Mouse (Mus musculus) midbrain, embryonic 14.5 days (tissue): Measurements from ENCODE around the gene H2al1b. TPM values are rescaled to one million over a fixed set of nuclear protein-coding genes. Genes with fewer than 3 reads are reported as not detected.
"Not testable (repeated sequence)": the region's sequence is repeated elsewhere in the genome, so short reads cannot be mapped to it uniquely, and the experiment has no call there.

ENCODE experiments used
- ATAC-seq: fragments of 200-750 bp; cut with Nextera tagmentation; 2 replicates; pipeline ENCODE4 v1.8.0; 2017; ENCODE audit warnings: moderate number of reproducible peaks, moderate library complexity; ENCODE audit not compliant: low FRiP score, low TSS enrichment
- DNase-seq: peaks from one replicate; pipeline ENCODE4 v3.0.0-alpha.2; 2015
- H3K27ac ChIP-seq: fragments of 300-500 bp; sonication (generic); replicated peaks from 2 replicates; pipeline ENCODE4 v1.5.1; 2014; ENCODE audit warnings: mild to moderate bottlenecking, low read depth, low read length, moderate library complexity
- H3K27me3 ChIP-seq: fragments of 300-500 bp; sonication (generic); 2 replicates; pipeline ENCODE4 v1.6.1; 2014; ENCODE audit warnings: low read length, control low read depth, mixed read lengths; ENCODE audit not compliant: control insufficient read depth, insufficient read depth
- H3K36me3 ChIP-seq: fragments of 300-500 bp; sonication (generic); 2 replicates; pipeline ENCODE4 v1.6.1; 2014; ENCODE audit warnings: low read length, control low read depth; ENCODE audit not compliant: control insufficient read depth, insufficient read depth
- H3K4me1 ChIP-seq: fragments of 300-500 bp; sonication (generic); 2 replicates; pipeline ENCODE4 v1.6.1; 2014; ENCODE audit warnings: mild to moderate bottlenecking, antibody characterized with exemption, low read length, control low read depth; ENCODE audit not compliant: control insufficient read depth, insufficient read depth
- H3K4me2 ChIP-seq: fragments of 300-500 bp; sonication (generic); 2 replicates; pipeline ENCODE4 v1.6.1; 2014; ENCODE audit warnings: mild to moderate bottlenecking, low read length, moderate library complexity
- H3K4me3 ChIP-seq: fragments of 300-500 bp; sonication (generic); replicated peaks from 2 replicates; pipeline ENCODE4 v1.5.1; 2014; ENCODE audit warnings: low read depth, low read length
- H3K9ac ChIP-seq: fragments of 300-500 bp; sonication (generic); replicated peaks from 2 replicates; pipeline ENCODE4 v1.6.1; 2014; ENCODE audit warnings: mild to moderate bottlenecking, low read length, moderate library complexity
- H3K9me3 ChIP-seq: fragments of 300-500 bp; sonication (generic); 2 replicates; pipeline ENCODE4 v1.6.1; 2016; ENCODE audit warnings: low read length, control low read depth, mixed read lengths; ENCODE audit not compliant: control insufficient read depth
- WGBS: fragments of 180-500 bp; shearing (Covaris S2); extraction: QIAGEN DNeasy Blood & Tissue Kit; methylation state at CpG from one replicate; pipeline ENCODE4 v1.1.7; 2014; 5-methylcytosine and 5-hydroxymethylcytosine counted together
- polyA plus RNA-seq: library from polyadenylated mRNA; unstranded; fragments of >200 nt; fragmentation: Nextera tagmentation; extraction: Ambion mirVana; gene quantifications from 2 replicates; pipeline ENCODE4 v1.2.1, GENCODE M21; 2014

Gene H2al1b
- not detected in 2 replicates for polyA plus RNA-seq

- not testable (repeated sequence) for H3K9me3 ChIP-seq, H3K27ac ChIP-seq, ATAC-seq, H3K4me1 ChIP-seq, H3K4me2 ChIP-seq, H3K9ac ChIP-seq, H3K36me3 ChIP-seq, H3K4me3 ChIP-seq, H3K27me3 ChIP-seq, DNase-seq
- WGBS = 97% methylated on average over 1 of the region's 3 CpGs
Measured at GRCm38 (mm10) chrX:11302132-11302531, at the start of gene H2al1b. Gene H2al1b, plus strand, starts transcription at chrX:11302432.

- H3K4me2 ChIP-seq = no peak overlapping the region
- no peak overlapping the region for H3K9ac ChIP-seq
- ATAC-seq (no peak), DNase-seq (no peak)
- no peaks in the 10 kb centered on the region for H3K27me3 ChIP-seq
- H3K9me3 ChIP-seq = no peaks in the 10 kb centered on the region
- no peaks in the 10 kb centered on the region for H3K4me1 ChIP-seq
- H3K27ac ChIP-seq = no peak overlapping the region
- no peaks in the 10 kb centered on the region for H3K36me3 ChIP-seq
- WGBS = 75% methylated on average over 5 of the region's 5 CpGs
- H3K4me3 ChIP-seq = no peak overlapping the region
Measured at GRCm38 (mm10) chrX:11254062-11254461, 48.2 kb upstream of the H2al1b start.

DNA sequence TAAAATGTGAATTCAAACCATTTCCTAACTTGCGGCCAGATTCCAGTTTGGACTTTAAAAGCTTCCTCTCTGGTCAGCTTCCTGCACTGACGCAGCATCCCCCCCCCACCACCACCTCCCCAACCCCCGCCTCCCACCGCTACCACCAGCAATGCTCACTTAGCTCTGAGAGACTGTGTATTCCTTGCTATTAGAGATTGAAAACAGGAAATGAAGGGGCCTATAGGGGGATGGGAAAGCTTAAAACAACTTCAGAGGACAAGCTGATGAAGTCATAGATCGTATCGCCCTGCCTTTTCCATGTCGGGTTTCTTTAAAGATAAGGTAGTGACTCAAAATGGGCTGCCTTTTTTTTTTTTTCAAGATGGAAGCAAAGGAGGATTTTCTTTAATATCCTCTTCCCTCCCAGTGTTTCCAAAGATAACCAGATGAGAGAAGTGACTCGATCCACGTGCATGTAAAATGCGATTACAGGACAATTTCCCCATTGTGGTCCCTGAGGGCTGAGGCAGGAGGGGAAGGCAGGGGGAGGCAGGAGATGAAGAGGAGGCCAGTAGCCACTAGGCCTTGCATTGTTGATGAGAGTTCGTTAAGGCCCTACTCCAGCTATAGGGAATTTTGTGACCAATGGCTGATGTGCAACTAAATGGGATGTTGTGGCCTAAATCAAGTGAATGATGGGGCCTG is 47.6 kb upstream of the H2al1b start:
- WGBS = 58% methylated on average over 11 of the region's 11 CpGs
- ATAC-seq (no peak), DNase-seq (no peak)
- Histone ChIP-seq H3K27ac (no peak overlapping the region), H3K36me3 (no peaks in the 10 kb centered on the region), H3K9me3 (no peaks in the 10 kb centered on the region), H3K4me1 (no peaks in the 10 kb centered on the region), H3K27me3 (no peaks in the 10 kb centered on the region), H3K4me2 (no peak overlapping the region), H3K4me3 (no peak overlapping the region), H3K9ac (no peak overlapping the region)

DNA sequence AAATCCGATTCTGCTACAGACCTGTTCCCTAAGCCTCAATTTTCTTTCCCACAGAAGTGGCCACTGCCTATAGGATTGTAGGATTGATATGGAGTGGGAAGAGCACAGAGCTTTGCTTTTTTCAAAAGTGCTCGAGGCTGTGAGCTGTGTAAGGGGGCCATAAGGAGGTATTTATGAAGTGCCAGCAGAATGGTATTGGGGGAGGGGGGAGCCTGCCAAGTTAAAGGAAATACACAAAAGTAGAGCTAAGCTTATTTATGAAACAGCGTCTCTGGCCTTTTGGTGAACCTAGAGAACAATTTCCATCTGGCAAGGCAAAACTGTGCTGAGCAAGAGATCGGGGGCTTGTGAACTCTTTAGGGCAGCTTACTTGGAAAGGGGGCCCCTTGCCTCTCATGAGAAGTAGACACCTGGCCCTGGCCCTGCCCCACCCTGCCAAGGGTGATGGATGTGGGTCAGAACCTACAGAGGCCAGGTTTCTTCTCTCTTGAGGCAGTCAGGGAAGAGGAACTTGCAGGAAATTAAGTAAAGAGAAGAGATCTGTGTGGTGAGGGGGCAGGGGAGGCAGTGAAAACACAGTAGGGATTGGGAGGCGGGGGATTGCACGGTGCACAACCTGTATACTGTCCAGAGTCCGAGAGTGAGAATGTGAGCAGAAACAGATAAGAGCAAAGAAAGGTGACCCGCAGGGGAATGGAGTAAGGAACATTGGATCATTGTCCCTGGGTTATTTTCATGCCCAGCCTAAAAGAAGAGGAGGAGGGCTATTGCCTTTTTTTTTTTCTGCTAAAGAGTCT is 46.5 kb upstream of the H2al1b start:
- Histone ChIP-seq H3K9ac (no peak overlapping the region), H3K9me3 (no peaks in the 10 kb centered on the region), H3K4me1 (no peaks in the 10 kb centered on the region), H3K27ac (no peak overlapping the region), H3K27me3 (no peaks in the 10 kb centered on the region), H3K36me3 (no peaks in the 10 kb centered on the region), H3K4me2 (no peak overlapping the region), H3K4me3 (no peak overlapping the region)
- ATAC-seq (no peak), DNase-seq (no peak)
- WGBS = 76% methylated on average over 8 of the region's 8 CpGs

DNA sequence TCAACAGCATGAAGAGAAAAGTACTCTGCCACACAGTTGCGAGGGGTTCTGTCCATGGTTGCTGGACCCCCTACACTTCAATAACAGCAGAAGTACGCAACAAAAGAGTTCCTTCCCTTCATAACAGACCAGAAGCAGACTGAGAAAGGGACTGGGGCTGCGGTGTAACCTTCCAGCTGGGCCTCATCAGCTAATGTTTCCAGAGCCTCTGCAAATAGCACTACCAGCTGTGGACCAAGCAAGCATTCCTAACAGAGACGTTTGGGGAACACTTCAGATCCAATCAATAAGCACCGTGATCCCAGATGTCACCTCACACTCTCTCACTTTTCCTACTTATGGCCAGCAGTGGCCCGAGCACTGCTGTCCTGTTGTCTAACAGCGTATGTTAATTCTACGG is 37.3 kb upstream of the H2al1b start:
- Histone ChIP-seq H3K27ac (no peak overlapping the region), H3K27me3 (no peaks in the 10 kb centered on the region), H3K4me1 (no peaks in the 10 kb centered on the region), H3K9me3 (no peaks in the 10 kb centered on the region), H3K36me3 (no peaks in the 10 kb centered on the region), H3K9ac (no peak overlapping the region), H3K4me3 (no peak overlapping the region), H3K4me2 (no peak overlapping the region)
- ATAC-seq = no peak
- 84% methylated on average over 8 of the region's 8 CpGs for WGBS
- DNase-seq = no peak

GRCm38 (mm10) chrX:11267791-11268190 is 34.4 kb upstream of the H2al1b start:
- Histone ChIP-seq H3K9me3 (no peaks in the 10 kb centered on the region), H3K27me3 (no peaks in the 10 kb centered on the region), H3K4me3 (no peak overlapping the region), H3K4me2 (no peak overlapping the region), H3K27ac (no peak overlapping the region), H3K9ac (no peak overlapping the region), H3K36me3 (no peaks in the 10 kb centered on the region), H3K4me1 (no peaks in the 10 kb centered on the region)
- DNase-seq (no peak), ATAC-seq (no peak)
- 53% methylated on average over 7 of the region's 7 CpGs for WGBS

GRCm38 (mm10) chrX:11269074-11269473 is 33.2 kb upstream of the H2al1b start:
- Histone ChIP-seq H3K9me3 (no peaks in the 10 kb centered on the region), H3K27ac (no peak overlapping the region), H3K9ac (no peak overlapping the region), H3K4me2 (no peak overlapping the region), H3K4me3 (no peak overlapping the region), H3K4me1 (no peaks in the 10 kb centered on the region), H3K27me3 (no peaks in the 10 kb centered on the region), H3K36me3 (no peaks in the 10 kb centered on the region)
- ATAC-seq (no peak), DNase-seq (no peak)
- 90% methylated on average over 3 of the region's 3 CpGs for WGBS

- H3K4me3 ChIP-seq = no peak overlapping the region
- DNase-seq (no peak), ATAC-seq (no peak)
- no peaks in the 10 kb centered on the region for H3K27me3 ChIP-seq
- no peaks in the 10 kb centered on the region for H3K36me3 ChIP-seq
- H3K27ac ChIP-seq = no peak overlapping the region
- no peaks in the 10 kb centered on the region for H3K4me1 ChIP-seq
- no peak overlapping the region for H3K9ac ChIP-seq
- 78% methylated on average over 3 of the region's 3 CpGs for WGBS
- no peaks in the 10 kb centered on the region for H3K9me3 ChIP-seq
- no peak overlapping the region for H3K4me2 ChIP-seq
Measured at GRCm38 (mm10) chrX:11273190-11273589, 29.0 kb upstream of the H2al1b start.

DNA sequence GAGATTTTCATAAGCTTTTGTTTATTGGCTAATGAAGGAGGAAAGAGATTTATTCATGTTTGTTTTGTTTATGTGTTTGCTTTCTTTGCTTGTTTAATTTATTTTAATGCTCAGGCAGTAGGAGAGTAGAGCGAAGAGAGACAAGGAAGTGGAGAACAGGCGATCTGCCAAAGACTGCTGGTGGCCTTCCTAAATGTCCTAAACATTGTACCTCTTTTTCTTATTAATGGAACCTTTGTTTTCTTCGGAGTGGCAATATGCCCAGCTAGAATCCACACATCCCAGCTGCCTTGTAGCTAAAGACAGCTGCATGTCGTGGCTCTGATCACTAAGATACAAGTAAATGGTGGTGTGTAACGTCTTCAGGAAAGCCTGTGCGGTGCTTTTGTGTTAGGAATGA is 25.1 kb upstream of the H2al1b start:
- no peaks in the 10 kb centered on the region for H3K36me3 ChIP-seq
- WGBS = 84% methylated on average over 6 of the region's 6 CpGs
- ATAC-seq = no peak
- H3K4me3 ChIP-seq = no peak overlapping the region
- no peaks in the 10 kb centered on the region for H3K9me3 ChIP-seq
- H3K27me3 ChIP-seq = no peaks in the 10 kb centered on the region
- no peak overlapping the region for H3K4me2 ChIP-seq
- no peak overlapping the region for H3K9ac ChIP-seq
- H3K27ac ChIP-seq = no peak overlapping the region
- H3K4me1 ChIP-seq = no peaks in the 10 kb centered on the region
- no peak for DNase-seq
